Mouse (Mus musculus) embryo, embryonic 11.5 days (tissue): ENCODE measurements at regions not wholly inside any gene's neighbourhood (a gene's known extent, or its start where the extent isn't known, plus 50 kb on each side); places are given as distances from the start of the nearest gene placed in this dataset.
A peak's percentile ranks its signal among the peaks of the same experiment; 100 is the strongest.

Source experiments
- DNase-seq: peaks from one replicate; pipeline ENCODE4 v3.0.0-alpha.2; 2012; ENCODE audit warnings: low read depth, low spot score

DNA sequence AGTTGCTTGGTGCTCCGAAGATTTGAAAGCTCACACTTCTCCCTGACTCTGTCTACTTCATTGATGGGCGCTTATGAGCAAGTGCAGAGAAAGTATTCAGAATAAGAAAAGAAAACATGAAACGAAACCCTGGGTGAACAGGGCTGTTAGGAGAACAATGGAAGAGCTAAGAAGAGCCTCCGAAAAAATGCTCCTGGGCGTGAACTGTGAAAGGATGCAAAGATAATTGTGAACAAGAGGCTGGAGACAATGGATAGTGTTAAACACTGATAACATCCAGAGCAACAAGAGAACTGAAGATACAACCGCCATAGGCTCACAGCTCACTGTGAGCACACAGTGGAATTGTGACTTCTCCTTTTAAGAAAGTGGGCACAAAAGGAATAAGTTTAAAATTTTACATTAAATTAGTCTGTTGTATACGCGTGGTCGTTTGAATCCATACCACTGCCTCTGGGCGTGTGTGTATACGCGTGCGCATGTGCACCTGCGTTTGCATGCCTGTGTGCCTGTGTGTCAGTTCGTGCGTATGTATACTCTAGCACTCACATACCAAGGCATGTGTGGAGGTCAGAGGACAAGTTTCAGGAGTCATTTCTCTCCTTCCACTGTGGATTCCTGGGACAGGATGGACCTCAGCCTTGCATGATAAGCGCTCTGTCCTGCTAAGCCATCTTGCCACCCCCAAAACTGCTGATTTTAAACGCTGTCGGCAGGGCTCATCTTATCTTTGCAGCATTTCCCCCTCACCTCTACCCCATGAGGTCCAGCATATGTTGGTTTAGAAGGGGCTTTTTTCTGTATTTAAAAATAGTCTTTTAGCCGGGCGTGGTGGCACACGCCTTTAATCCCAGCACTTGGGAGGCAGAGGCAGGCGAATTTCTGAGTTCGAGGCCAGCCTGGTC is 113.0 kb upstream of the 1700016C15Rik start:
- DNase-seq = no peak

- DNase-seq = no peak
These were observed 109.0 kb upstream of the 1700016C15Rik start for GRCm38 (mm10) chr1:177620501-177621099.

DNA sequence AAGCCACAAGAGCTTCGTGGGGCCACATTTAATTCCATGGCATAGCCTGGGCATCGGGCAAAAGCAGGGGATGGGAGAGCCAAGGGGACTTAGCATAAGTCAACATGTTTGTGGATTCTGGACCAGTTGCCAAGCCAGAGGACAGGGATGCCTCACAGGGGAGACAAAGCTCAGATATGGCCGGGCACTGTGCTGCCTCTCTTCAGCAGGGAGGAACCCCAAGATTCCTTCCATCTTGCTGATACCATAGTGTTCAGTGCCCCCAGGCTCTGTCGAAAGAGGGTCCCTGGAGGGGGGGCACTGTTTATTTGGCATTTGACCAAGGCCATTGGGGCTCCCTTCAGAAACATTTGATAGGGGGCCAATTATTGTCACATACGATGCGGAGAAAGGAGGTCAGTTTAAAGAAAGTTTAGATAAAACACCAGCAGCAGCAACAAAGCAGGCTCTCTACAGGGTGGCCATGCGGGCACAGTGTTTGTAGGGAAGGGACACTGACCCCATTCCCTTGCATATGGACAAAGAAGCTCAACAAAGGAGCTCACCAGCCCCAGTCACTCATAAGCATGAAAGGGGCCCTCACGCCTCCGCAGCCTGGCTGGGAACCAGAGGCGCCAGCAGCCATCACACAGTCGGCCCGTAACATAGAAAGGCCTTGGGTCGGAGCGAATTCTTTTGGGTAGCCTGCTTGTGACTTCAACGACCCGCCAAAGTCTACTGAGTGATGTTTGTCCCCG is 107.6 kb upstream of the 1700016C15Rik start:
- no peak for DNase-seq

- DNase-seq = no peak
These were observed 106.3 kb upstream of the 1700016C15Rik start for GRCm38 (mm10) chr1:177623304-177623726.

- no peak for DNase-seq
These were observed 105.9 kb upstream of the 1700016C15Rik start for GRCm38 (mm10) chr1:177623735-177624134.

GRCm38 (mm10) chr1:177627814-177628213 is 101.8 kb upstream of the 1700016C15Rik start:
- no peak for DNase-seq

- DNase-seq = no peak
These were observed 95.5 kb upstream of the 1700016C15Rik start for GRCm38 (mm10) chr1:177633966-177634602.

DNA sequence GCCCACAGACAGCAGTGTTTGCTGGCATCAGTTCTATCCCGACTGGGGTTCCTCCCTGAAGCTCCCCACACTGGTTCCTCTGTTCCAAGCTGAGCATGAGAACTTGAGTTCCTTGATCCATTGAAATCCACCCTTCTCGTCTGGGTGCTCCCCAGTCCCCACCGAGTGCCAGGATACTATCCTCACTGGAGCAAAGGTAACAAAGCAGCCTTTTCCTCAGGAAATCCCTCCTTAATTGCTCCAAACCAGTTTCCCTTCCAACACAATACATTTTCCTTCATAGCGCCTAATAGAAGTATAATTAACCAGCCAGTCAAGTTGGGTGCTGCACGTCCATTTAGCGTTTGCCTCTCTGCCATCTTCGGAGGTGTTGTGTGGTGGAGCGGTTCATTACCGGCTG is 92.6 kb upstream of the 1700016C15Rik start:
- DNase-seq = no peak

GRCm38 (mm10) chr1:177638381-177638780 is 91.2 kb upstream of the 1700016C15Rik start:
- no peak for DNase-seq

GRCm38 (mm10) chr1:177639931-177640846 is 89.4 kb upstream of the 1700016C15Rik start:
- DNase-seq = peak; percentile 22

DNA sequence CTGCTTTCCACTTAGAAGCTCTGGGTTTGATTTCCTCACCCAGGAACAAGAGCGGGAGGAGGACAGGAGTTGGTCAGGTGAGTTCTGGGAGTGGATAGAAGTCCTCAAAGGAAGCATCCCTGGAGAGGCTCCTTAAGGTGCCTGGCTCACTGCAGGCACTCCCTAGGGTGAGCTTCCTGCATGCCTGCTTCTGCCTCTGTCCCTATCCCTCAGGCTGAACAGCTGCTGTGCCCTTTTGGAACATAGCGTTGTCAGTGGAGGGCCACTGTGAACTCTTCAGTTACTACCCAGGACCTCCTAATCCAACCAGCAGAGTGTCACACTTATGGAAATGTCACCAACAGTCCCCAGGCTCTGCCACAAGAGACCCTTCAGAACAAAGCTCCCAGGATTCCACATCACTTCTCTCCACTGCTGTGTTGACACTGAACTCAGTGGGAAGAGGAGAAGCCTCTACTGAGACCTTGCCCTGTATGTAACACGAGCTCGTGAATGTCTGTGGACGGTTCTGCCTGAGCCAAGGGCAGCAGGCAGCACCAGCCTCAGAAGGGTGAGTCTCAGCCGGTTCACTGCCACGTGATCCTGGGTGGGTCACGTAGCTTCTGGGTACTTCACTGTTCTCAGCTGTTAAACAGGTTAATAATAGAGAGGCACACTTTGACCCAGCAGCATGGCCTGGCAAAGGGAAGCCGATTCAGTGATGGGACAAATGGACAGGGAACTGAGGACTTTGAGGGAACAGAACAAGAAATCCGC is 86.7 kb upstream of the 1700016C15Rik start:
- no peak for DNase-seq

- no peak for DNase-seq
These were observed 86.0 kb upstream of the 1700016C15Rik start for GRCm38 (mm10) chr1:177643662-177644061.

- no peak for DNase-seq
These were observed 85.4 kb upstream of the 1700016C15Rik start for GRCm38 (mm10) chr1:177644214-177644613.

DNA sequence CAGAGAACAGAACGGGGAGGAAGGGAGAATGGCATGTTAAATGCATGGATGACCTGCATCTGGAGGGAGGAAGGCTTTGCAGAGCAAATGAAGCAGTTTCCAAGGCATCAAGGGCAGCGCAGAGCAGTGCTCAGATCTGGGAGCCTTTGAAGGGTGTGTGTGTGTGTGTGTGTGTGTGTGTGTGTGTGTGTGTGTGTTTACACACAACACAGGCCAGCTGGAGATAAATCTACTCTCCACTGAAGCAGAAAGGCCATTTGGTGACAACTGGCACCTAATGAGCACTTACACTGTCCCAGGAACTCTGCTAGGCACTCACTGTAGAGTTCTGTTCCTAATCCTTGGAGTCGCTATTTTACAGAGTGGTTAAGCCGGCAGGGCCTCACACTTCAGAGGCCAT is 84.3 kb upstream of the 1700016C15Rik start:
- DNase-seq = no peak

GRCm38 (mm10) chr1:177645897-177646535 is 83.6 kb upstream of the 1700016C15Rik start:
- no peak for DNase-seq

GRCm38 (mm10) chr1:177647876-177648275 is 81.7 kb upstream of the 1700016C15Rik start:
- DNase-seq = no peak

DNA sequence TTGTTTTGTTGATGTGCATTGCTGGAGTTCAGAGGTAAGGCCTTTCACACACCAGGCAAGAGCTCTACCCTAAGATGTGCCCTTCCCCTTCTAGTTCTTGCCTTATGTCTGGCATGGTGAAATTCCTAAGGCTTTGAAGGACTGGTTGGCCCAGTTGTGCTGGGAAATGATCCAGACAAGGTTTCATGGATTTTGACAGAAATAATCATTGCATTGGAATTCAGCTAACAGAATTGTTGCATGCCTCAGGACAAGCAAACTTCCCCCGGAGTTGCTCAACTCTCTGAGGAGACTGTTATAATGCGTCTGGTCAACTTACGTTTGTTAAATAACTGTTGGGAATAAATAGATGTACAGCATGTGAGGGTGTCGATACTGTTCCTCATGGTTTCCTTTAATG is 80.6 kb upstream of the 1700016C15Rik start:
- no peak for DNase-seq

- DNase-seq = no peak
These were observed 78.4 kb upstream of the 1700016C15Rik start for GRCm38 (mm10) chr1:177651219-177651618.

DNA sequence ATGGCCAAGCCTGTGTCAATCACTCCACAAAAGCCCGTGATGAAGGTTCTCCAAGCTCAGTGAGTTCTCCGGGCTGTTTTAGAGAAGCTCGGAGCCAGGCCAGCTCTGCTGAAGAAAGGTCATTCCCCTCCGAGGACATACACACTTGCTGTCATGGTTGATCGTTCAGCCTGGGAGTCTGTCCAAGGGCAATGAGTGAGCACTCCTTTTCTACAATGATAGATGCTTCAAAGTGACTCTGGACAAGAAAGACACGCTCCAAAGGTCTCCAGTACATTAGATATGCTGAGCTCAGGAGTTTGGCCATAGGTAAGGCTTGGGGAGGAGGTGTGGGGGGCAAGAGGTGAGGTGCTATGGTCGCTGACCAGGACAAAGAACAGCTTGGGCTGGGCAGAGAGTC is 66.5 kb upstream of the 1700016C15Rik start:
- DNase-seq = no peak
